Mouse (Mus musculus): Measurements from ENCODE around the gene Erich4.
A peak's percentile ranks its signal among the peaks of the same experiment; 100 is the strongest.

Gene Erich4

DNA sequence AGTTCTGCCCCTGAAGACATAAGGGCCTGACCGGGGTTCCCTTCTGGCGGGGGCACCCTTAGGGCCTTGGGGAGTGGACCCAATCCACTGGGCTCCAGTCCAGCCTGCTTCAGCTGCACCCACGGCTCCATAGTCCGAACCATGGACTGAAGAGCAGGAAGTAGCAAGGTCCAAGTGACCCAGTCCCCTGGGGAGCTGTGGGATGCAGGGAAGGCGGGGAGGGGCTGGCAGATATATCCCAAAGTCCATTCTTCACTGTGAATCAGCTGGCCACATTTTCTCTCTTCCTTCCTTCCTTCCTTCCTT, at the start of gene Erich4:
TSS of gene Erich4 (minus strand) at position 187 of the 306 bp plus-strand sequence.
- no peak for DNase-seq (ENCODE audit: low spot score)

GRCm38 (mm10) chr7:25658657-25659472, 43.2 kb upstream of the Erich4 start, which contains the start of the genes Bckdha and Exosc5:
Gene Bckdha, minus strand, starts transcription at chr7:25658981.
Gene Exosc5, plus strand, starts transcription at chr7:25659164.
- peak; percentile 99 for DNase-seq (ENCODE audit: low spot score)

DNA sequence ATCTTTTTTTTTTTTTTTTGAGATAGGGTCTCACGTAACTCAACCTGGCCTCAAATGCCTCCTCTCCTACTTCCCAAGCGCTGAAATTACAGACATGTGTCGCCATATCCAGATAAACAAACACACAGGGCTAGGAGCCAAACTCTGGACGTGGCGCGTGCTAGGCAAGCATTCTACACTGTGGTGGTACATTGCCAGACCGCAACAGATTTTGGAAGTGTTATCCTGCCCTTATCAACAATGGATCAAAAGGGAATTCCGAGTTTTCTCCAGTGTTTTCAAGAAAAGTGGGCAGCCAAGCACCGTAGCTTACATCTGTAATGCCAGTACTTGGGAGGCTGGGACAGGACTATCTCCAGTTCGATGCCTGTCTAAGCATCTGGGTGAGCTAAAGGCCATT, 42.1 kb upstream of the Erich4 start:
- DNase-seq (ENCODE audit: low spot score): no peak

DNA sequence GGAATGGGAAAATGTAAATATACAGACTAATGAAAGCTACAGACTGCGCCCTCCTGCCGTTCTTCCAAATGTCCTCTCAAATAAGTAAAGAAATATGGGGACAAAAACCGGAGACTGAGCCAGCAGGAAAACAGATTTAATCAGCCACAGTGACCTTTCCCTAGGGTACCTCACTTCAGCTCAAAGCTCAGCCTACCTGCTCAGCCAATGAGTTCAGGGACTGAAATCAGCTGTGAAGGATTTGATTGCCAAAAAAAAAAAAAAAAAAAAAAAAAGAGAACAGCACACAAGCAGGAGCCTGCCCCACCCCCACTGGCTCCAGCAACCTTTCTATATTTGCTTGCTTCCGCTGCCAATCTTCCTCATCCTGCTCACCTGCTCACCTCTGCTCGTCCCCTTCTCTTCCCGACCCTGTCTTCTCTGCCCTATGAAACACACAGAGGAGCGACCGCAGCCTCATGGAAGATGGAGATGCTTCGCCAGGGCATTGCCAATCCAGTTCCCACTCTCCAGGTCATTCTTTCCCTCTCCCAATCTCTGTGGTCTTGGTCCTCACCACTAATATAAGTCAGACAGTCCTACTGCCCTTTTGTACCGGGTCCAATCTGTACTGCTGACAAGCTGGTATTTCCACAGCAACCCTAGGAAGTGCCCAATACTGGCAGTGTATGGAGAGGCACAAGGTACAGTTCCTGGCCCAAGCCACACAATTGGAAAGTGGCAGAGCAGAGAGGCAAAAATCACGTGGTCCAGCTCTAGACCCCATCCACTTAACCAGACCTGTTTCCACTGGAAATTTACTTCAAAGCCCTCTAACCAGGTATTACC, 40.1 kb upstream of the Erich4 start:
- no peak for DNase-seq (ENCODE audit: low spot score)

DNA sequence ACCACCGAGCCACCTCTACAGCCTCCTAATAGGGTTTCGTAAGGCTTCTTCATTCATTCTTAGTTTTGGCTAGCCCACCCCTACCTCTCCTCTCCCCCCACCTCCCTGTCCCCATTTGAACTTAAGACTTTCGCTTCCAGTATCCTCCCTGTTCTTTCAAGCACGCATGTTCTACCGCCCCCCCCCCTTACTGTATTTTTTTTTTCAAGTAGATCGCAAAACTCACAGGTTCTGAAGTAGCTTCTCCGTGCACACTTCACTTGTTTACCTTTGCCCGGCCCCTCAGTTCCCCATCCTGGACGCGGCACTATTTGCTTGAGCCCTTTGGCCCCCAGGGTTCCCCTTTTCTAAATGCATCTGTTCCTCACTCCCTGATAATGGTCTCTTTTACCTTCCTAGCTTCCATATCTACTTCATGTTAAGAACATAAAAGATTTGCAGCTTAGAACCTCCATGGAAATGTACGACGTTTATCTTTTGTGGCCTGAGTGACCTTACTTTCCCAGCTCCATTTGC, 36.6 kb upstream of the Erich4 start:
- DNase-seq (ENCODE audit: low spot score): no peak

- DNase-seq (ENCODE audit: low spot score): no peak
These were observed 35.6 kb upstream of the Erich4 start for GRCm38 (mm10) chr7:25651281-25651680.

DNA sequence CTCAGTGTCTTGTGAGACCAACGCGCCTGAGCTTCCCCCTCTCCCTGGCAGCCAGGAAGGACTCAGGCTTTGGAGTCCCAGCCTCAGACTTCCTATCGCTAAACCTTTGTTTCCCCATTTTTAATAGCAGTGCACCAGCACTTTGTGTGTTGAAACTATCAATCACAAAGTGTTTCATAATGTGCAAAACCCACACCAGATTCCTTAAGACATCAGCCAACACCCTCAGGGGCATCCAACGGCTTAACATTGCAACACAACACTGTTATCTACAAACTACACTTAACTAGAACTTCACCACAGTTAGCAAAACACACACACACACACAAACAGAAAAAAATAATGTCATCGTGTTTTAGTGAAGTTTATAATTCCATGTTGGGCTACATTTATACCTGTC, 34.1 kb upstream of the Erich4 start:
- DNase-seq (ENCODE audit: low spot score): no peak

- no peak for DNase-seq (ENCODE audit: low spot score)
These were observed 32.0 kb upstream of the Erich4 start for GRCm38 (mm10) chr7:25647574-25648123.

DNA sequence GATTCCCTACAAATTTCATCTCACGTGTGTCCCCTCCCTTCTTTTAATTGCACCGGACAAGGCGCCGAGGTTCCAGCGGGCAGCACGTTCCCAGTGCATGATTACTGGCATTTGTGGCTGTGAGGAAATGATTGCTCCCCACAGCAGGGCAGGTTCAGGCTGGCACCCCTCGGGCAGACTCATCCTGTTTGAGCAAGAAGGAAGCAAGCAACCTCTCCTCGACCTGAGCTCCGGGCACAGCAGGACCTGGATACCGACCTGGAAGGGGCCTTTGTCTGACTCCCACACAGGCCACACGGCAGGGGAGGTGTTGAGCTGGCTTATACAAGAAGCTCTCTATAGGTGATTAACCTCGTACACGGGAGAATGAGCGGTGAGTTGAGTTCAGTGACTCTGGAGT, 29.4 kb upstream of the Erich4 start:
- DNase-seq (ENCODE audit: low spot score): no peak

GRCm38 (mm10) chr7:25644631-25645030, 28.9 kb upstream of the Erich4 start:
- no peak for DNase-seq (ENCODE audit: low spot score)

DNA sequence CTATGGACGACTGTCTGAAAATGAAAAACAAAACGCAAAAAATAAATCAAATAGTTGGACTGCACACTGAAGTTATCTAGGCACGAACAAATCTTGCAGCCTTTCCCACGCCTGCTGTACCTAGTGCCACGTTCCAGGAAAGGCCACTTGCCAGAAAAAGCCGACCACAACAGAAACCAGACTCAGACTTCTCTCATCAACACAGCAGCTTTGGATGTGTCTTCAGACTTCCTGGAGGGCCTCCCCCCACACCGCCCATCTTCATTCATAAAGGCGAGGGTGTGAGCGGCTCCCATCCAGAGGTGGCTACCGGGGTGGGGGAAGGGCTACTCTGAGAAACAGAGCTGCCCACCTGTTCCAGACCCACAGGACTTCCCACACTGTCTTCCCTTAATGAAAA, 28.4 kb upstream of the Erich4 start:
- no peak for DNase-seq (ENCODE audit: low spot score)

DNA sequence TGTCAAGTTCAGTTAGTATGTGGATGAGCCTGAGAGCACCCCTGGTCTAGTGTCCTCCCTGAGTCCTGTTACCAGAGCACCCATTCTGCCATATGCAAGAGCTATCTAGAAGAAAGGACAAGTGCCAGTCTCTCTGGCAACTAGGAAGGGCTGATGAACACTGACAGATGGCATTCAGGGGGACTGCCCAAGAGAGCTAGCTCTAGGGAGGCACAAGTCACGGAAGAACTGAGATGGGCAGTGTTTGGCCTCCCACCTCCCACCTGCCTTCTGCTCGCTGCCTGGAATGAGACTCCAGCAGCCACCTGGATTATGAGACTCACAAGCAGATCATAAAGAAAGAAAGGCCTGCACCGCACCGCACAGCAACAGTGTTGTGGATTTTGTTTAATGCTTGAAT, 24.1 kb upstream of the Erich4 start:
- DNase-seq (ENCODE audit: low spot score): no peak

DNA sequence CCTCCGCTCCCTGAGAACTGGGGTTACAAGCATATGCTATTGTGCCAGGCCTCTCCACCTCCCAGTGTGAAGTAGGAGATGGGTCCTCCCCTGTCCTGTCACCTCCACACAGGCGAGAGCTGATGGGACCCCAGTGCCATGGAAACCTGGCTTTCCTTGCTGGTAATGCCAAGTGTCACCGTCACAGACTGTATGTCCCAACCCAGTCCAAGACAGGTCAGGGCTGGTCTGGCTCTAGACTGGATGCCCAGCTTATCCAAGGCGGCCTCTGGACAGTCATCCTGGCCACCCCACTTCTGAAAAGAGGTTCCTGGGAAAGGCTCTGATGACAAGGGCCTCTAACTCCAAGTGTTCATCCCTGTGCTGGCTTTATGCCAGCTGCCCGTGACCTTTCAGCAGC, 21.4 kb upstream of the Erich4 start:
- DNase-seq (ENCODE audit: low spot score): no peak

GRCm38 (mm10) chr7:25636373-25636772, 20.7 kb upstream of the Erich4 start:
- DNase-seq (ENCODE audit: low spot score): no peak

DNA sequence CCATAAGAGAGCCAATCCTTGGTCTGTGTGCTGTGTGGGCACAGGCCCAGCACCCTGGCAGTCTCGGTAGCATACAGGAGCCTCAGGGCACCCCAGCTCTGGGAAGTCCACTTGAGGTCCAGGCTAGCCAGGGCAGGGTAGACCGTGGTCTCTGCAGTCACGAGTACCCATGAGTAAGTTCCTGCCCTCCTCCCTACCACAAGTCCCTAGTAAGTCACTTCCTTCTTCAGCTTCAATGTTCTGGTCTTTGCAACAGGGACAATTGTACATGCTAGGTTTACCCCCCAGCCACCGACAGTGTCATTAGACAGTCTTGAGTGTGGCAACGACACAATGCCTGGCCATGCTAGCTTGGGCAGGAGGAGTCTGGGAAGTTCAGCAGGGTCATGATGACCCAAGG, 17.0 kb upstream of the Erich4 start:
- DNase-seq (ENCODE audit: low spot score): no peak

DNA sequence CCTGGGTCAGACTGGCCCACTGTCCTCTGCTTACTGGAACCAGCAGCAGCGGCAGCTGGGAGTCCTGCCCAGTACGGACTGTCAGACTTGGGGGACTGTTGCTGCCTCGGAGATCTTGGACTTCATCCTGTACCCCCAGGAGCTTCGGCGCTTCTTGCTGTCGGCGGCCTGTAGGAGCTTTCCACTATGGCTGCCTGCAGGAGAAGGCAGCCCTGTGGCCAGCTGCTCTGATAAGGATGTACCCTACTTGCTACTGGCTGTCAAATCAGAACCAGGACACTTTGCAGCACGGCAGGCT, 12.6 kb upstream of the Erich4 start:
- DNase-seq (ENCODE audit: low spot score): no peak

DNA sequence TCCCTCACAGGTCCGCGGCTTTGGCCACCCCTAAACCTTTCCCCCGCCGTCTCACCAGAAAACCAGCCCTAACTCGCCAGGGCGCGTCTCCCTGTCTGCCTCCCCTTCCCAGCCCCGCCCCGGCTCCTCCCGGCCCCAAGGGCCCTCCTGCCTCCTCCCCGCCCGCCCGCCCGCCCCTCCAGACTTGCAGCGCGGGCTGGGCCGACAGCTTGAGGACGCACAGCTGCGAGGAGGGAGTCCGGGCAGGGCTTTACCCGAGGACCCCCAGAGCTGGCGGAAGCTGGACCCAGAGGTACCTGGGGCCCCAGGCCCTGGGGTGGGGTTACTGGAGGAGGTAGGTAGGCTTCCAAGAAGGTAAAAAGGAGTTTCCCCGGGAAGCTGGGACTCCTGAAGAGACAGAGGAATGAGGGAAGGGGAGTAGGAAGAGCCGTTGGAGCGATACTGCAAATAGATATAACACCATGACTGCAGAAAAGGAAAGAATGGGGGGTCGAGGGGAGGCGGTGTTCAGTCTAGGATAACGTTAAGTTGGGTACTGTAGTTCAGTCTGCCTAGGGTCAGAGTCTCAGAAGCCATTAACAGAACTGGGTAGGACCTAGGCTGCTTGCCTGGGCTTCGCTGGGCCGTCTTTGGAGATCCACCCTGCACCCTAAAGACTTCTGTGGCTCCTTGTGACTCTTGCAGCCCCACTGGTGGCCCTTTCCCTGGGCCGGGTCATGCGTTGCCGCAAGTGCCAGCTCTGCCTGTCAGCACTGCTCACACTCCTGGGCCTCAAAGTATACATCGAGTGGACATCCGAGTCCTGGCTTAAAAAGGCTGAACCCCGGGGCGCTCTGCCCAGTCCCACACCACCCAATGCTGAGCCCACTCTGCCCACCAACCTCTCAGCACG, 12.0 kb upstream of the Erich4 start:
- peak; percentile 72 for DNase-seq (ENCODE audit: low spot score)

DNA sequence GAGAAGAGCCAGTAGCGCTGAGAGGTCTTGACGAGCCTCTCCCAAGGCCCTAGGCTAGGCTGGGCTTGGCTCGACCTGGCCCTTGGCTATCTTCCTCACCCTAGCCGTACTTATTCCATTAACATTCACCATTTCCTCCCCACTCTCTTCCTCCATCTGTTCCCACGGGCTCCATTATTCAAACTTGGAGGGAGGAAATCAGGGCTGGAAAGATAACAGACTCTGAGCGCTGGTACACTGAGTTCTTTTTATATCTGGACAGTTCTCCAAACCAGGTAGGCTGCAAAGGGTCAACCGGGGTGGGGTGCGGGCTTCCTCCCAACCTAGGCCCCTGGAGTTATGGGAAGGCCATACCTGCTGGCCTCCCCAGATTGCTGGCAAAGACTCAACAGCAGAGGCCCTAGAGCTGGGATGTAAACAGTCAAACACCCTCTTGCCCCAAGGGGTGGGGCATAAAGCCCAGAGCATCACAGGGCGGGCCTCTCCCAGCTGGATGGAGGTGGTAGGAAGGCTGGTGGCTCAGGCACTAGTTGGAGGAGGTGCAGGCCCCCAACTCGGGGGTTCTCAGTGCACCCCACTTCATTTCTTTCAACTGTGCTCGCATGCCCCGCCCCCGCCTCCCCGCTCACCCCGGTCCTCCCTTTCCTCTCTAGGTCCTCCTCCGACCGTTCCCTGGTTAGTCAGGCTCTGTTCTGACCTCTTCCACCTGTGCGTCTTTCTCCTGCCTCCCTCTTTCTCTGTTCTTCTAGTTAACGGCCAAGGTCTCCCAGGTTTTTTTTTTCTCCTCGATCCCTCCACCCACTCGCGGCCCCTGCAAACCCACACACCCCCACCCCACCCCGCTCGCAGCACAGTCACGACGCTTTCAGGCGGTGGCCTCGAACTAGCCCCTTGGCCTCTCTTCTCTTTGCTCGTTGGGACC, 11.1 kb upstream of the Erich4 start, which contains the start of gene B3gnt8:
TSS of gene B3gnt8 (plus strand) at position 146 of the 922 bp plus-strand sequence.
- peak; percentile 49 for DNase-seq (ENCODE audit: low spot score)

- no peak for DNase-seq (ENCODE audit: low spot score)
These were observed 10.0 kb upstream of the Erich4 start for GRCm38 (mm10) chr7:25625594-25626250.

- no peak for DNase-seq (ENCODE audit: low spot score)
These were observed 9.2 kb upstream of the Erich4 start for GRCm38 (mm10) chr7:25624851-25625250.
